Mouse (Mus musculus) c-Kit-positive CD71-negative TER-119-negative erythroid progenitor cells, embryonic 14.5 days (primary cell): ENCODE data around the gene Il12a.
A peak's percentile ranks its signal among the peaks of the same experiment; 100 is the strongest.

Experiments
- DNase-seq: peaks from one replicate; pipeline ENCODE4 v3.0.0-alpha.2; 2013; ENCODE audit warnings: low read depth

Il12a gene

GRCm38 (mm10) chr3:68686852-68687560 is 3.4 kb upstream of the Il12a start:
- no peak for DNase-seq

GRCm38 (mm10) chr3:68689346-68689745 is 1.1 kb upstream of the Il12a start:
- DNase-seq = no peak

GRCm38 (mm10) chr3:68691100-68691778 is 795 bp downstream of the Il12a start:
- DNase-seq = no peak

GRCm38 (mm10) chr3:68691938-68692599 is 1.6 kb downstream of the Il12a start:
- DNase-seq = no peak

GRCm38 (mm10) chr3:68692600-68693225 is 2.3 kb downstream of the Il12a start:
- no peak for DNase-seq

- DNase-seq = no peak
Measured at GRCm38 (mm10) chr3:68693441-68694048, 3.1 kb downstream of the Il12a start.

- DNase-seq = no peak
Measured at GRCm38 (mm10) chr3:68695321-68695720, 4.9 kb downstream of the Il12a start.

- DNase-seq = no peak
Measured at GRCm38 (mm10) chr3:68696495-68697200, 6.2 kb downstream of the Il12a start.

GRCm38 (mm10) chr3:68698601-68699000 is 8.2 kb downstream of the Il12a start:
- DNase-seq = no peak

GRCm38 (mm10) chr3:68700091-68700490 is 9.6 kb downstream of the Il12a start:
- no peak for DNase-seq

GRCm38 (mm10) chr3:68706307-68706706 is 15.9 kb downstream of the Il12a start:
- DNase-seq = no peak

- no peak for DNase-seq
Measured at GRCm38 (mm10) chr3:68708230-68708629, 17.8 kb downstream of the Il12a start.

GRCm38 (mm10) chr3:68709198-68709797 is 18.9 kb downstream of the Il12a start:
- DNase-seq = peak; percentile 72

- DNase-seq = no peak
Measured at GRCm38 (mm10) chr3:68710436-68710835, 20.0 kb downstream of the Il12a start.

GRCm38 (mm10) chr3:68711510-68711909 is 21.1 kb downstream of the Il12a start:
- no peak for DNase-seq

GRCm38 (mm10) chr3:68713550-68713949 is 23.1 kb downstream of the Il12a start:
- DNase-seq = no peak

GRCm38 (mm10) chr3:68717346-68717745 is 26.9 kb downstream of the Il12a start:
- DNase-seq = peak; percentile 65

GRCm38 (mm10) chr3:68719229-68719819 is 28.9 kb downstream of the Il12a start:
- no peak for DNase-seq

GRCm38 (mm10) chr3:68720258-68720657 is 29.8 kb downstream of the Il12a start:
- no peak for DNase-seq

- no peak for DNase-seq
Measured at GRCm38 (mm10) chr3:68741955-68742354, 51.5 kb downstream of the Il12a start.
